Mouse (Mus musculus): Measurements from ENCODE around the gene Ms4a10. TPM values are rescaled to one million over a fixed set of nuclear protein-coding genes. Genes with fewer than 3 reads are reported as not detected.

The Ms4a10 gene
- polyA plus RNA-seq, 1 experiment from 2014 or later = 37.4 TPM

DNA sequence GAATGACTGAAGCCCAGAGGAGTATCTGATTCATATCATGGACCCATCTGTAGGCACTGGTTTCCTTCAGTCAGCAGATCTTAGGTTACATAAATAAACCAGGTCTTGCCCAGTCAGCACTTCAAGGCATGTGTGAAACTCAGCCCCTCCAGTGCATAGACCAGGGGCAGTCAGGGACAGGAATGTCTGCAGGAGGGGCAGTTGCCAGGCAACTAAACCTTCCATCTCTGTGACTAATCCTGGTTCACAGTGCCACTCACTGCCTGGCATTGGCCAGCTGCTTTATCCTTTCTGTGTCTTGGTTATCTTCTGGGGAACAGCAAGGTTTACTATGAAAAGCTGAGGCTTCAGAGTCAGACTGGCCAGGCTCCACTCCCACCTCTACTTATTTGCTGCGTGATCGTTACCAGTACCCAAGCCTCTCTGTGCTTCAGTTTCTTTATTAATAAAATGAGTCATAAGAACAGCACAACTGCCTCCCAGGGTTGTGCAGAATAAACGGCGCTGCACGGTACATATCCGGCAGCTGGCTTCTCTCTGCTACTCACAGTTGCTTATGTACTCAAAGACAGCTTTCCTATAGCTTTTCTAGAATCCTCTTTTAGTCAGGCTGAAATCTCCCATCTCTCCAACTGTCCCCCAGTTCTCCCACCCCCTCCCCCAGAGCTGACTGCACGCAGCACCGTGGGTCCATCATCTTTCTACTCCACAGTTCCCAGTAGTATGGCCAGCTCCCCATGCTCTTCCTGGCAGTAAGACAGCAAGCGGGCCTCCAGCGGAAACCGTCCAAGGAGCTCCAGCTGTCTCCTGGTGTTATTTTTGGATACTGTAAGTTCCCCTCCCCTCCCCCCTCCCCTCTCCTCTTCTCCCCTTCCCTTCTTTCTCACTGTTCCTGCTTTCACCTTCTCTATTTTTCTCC is 22.2 kb downstream of the Ms4a10 start:
- ATAC-seq = peak; percentile 57
- Histone ChIP-seq H3K9me3 (no peaks in the 10 kb centered on the region), H3K4me3 (replicated peaks) (no peak overlapping the region), H3K27me3 (replicated peaks) (no peaks in the 10 kb centered on the region), H3K36me3 (no peaks in the 10 kb centered on the region), H3K4me2 (replicated peaks) (peak overlapping the region; percentile 0; the same call in 1 of the 2 replicates), H3K4me1 (replicated peaks) (peaks cover 16% of the 10 kb centered on the region), H3K9ac (no peak overlapping the region), H3K27ac (peak overlapping the region; percentile 87)
- WGBS = 34% methylated on average over 11 of the region's 11 CpGs

- Histone ChIP-seq H3K4me2 (replicated peaks) (peak overlapping the region; percentile 64), H3K9me3 (no peaks in the 10 kb centered on the region), H3K4me1 (replicated peaks) (peaks cover 25% of the 10 kb centered on the region), H3K36me3 (peaks cover 7% of the 10 kb centered on the region), H3K9ac (peak overlapping the region; percentile 6; the same call in 1 of the 2 replicates), H3K27ac (peak overlapping the region; percentile 48; the same call in 1 of the 2 replicates), H3K4me3 (replicated peaks) (peak overlapping the region; percentile 56), H3K27me3 (replicated peaks) (no peaks in the 10 kb centered on the region)
- ATAC-seq = peak; percentile 0; the same call in 1 of the 2 replicates
- 36% methylated on average over 9 of the region's 9 CpGs for WGBS
These were observed 24.9 kb downstream of the Ms4a10 start for GRCm38 (mm10) chr19:10949558-10949957.

GRCm38 (mm10) chr19:10949112-10949511 is 25.4 kb downstream of the Ms4a10 start, which contains the start of gene Ccdc86:
Gene Ccdc86 (minus strand): TSS chr19:10949266.
- ATAC-seq = peak; percentile 96
- H3K9me3 ChIP-seq = no peaks in the 10 kb centered on the region
- H3K9ac ChIP-seq = peak within 1 kb of the TSS; percentile 83
- peaks cover 12% of the 10 kb centered on the region for H3K36me3 ChIP-seq
- peaks cover 25% of the 10 kb centered on the region for H3K4me1 ChIP-seq (replicated peaks)
- 0% methylated on average over 30 of the region's 30 CpGs for WGBS
- no peaks in the 10 kb centered on the region for H3K27me3 ChIP-seq (replicated peaks)
- H3K4me3 ChIP-seq (replicated peaks) = peak within 1 kb of the TSS; percentile 56
- peak within 1 kb of the TSS; percentile 83 for H3K4me2 ChIP-seq (replicated peaks)
- H3K27ac ChIP-seq = peak within 1 kb of the TSS; percentile 48; the same call in 1 of the 2 replicates

- H3K4me2 ChIP-seq (replicated peaks) = peak overlapping the region; percentile 83
- H3K27ac ChIP-seq = 0 out of 2 replicates have a peak overlapping the region, but pooled peaks have one; percentile 4
- peaks cover 19% of the 10 kb centered on the region for H3K36me3 ChIP-seq
- ATAC-seq = no peak
- no peaks in the 10 kb centered on the region for H3K9me3 ChIP-seq
- peak overlapping the region; percentile 56 for H3K4me3 ChIP-seq (replicated peaks)
- H3K9ac ChIP-seq = peak overlapping the region; percentile 83
- WGBS = 1% methylated on average over 20 of the region's 20 CpGs
- no peaks in the 10 kb centered on the region for H3K27me3 ChIP-seq (replicated peaks)
- peaks cover 25% of the 10 kb centered on the region for H3K4me1 ChIP-seq (replicated peaks)
These were observed 26.1 kb downstream of the Ms4a10 start for GRCm38 (mm10) chr19:10948416-10948815.

- ATAC-seq = no peak
- H3K9me3 ChIP-seq = no peaks in the 10 kb centered on the region
- H3K4me1 ChIP-seq (replicated peaks) = peaks cover 18% of the 10 kb centered on the region
- peaks cover 30% of the 10 kb centered on the region for H3K36me3 ChIP-seq
- H3K4me2 ChIP-seq (replicated peaks) = peak overlapping the region; percentile 83
- WGBS = 83% methylated on average over 5 of the region's 5 CpGs
- peak overlapping the region; percentile 83 for H3K9ac ChIP-seq
- H3K27ac ChIP-seq = no peak overlapping the region
- no peaks in the 10 kb centered on the region for H3K27me3 ChIP-seq (replicated peaks)
- H3K4me3 ChIP-seq (replicated peaks) = peak overlapping the region; percentile 56
These were observed 27.3 kb downstream of the Ms4a10 start for GRCm38 (mm10) chr19:10947219-10947618.

GRCm38 (mm10) chr19:10946506-10946905 is 28.0 kb downstream of the Ms4a10 start:
- H3K4me2 ChIP-seq (replicated peaks) = peak overlapping the region; percentile 83
- WGBS = 79% methylated on average over 3 of the region's 3 CpGs
- H3K27me3 ChIP-seq (replicated peaks) = no peaks in the 10 kb centered on the region
- H3K4me3 ChIP-seq (replicated peaks) = peak overlapping the region; percentile 12; the same call in 1 of the 2 replicates
- H3K36me3 ChIP-seq = peaks cover 34% of the 10 kb centered on the region
- H3K9me3 ChIP-seq = no peaks in the 10 kb centered on the region
- H3K27ac ChIP-seq = no peak overlapping the region
- no peak for ATAC-seq
- H3K9ac ChIP-seq = no peak overlapping the region
- H3K4me1 ChIP-seq (replicated peaks) = peaks cover 16% of the 10 kb centered on the region

DNA sequence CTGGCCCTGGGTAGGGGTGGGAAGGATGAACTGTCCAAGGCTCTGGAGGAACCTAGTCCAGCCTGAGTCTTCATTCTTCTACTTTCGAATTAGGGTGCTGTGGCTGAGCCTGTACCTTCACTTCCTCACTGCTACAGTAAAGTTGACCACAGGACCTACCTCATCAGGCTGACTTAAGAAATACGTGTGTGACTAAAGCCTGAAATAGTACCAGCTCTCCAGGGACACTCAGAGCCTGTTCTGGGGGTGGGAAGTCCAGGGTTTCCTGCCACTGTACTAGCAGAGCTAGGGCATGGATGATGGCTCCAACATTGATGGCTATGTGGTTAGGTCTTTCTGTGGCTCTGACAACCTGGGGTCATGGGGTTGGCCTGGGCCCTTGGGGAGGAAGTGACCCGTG is 30.5 kb downstream of the Ms4a10 start:
- Histone ChIP-seq H3K36me3 (peaks cover 34% of the 10 kb centered on the region), H3K27me3 (replicated peaks) (no peaks in the 10 kb centered on the region), H3K9ac (no peak overlapping the region), H3K4me3 (replicated peaks) (no peak overlapping the region), H3K9me3 (no peaks in the 10 kb centered on the region), H3K4me1 (replicated peaks) (peaks cover 31% of the 10 kb centered on the region), H3K4me2 (replicated peaks) (no peak overlapping the region), H3K27ac (no peak overlapping the region)
- no peak for ATAC-seq
- WGBS = 87% methylated on average over 3 of the region's 3 CpGs

DNA sequence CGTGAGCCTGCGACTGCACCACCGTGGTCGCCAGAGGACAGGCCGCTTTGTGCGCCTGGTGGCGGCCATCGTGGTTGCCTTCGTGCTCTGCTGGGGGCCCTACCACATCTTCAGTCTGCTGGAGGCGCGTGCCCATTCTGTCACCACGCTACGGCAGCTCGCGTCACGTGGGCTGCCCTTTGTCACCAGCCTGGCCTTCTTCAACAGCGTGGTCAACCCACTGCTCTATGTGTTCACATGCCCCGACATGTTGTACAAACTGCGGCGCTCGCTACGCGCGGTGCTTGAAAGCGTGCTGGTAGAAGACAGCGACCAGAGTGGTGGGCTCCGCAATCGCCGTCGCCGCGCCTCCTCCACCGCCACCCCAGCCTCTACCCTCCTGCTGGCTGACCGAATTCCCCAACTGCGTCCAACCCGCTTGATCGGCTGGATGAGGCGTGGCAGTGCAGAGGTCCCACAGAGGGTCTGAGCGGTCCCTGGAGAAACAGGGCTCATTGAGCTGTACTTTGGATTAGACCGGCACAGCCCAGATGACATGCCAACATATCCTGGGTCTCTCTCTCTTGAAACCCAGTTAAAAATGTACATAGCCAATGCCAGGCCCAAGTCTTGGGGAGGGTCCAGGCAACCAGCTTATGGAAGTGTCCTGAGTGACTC is 33.5 kb downstream of the Ms4a10 start:
- H3K4me1 ChIP-seq (replicated peaks) = peaks cover 17% of the 10 kb centered on the region
- H3K4me3 ChIP-seq (replicated peaks) = peak overlapping the region; percentile 32
- no peaks in the 10 kb centered on the region for H3K9me3 ChIP-seq
- peak; percentile 61 for ATAC-seq
- no peaks in the 10 kb centered on the region for H3K27me3 ChIP-seq (replicated peaks)
- no peak overlapping the region for H3K27ac ChIP-seq
- WGBS = 6% methylated on average over 40 of the region's 40 CpGs
- peak overlapping the region; percentile 30 for H3K9ac ChIP-seq
- peak overlapping the region; percentile 77 for H3K4me2 ChIP-seq (replicated peaks)
- H3K36me3 ChIP-seq = peaks cover 34% of the 10 kb centered on the region

- Histone ChIP-seq H3K9me3 (no peaks in the 10 kb centered on the region), H3K4me1 (replicated peaks) (peaks cover 17% of the 10 kb centered on the region), H3K36me3 (peaks cover 33% of the 10 kb centered on the region), H3K9ac (peak overlapping the region; percentile 30), H3K4me3 (replicated peaks) (peak overlapping the region; percentile 32), H3K27ac (no peak overlapping the region), H3K27me3 (replicated peaks) (no peaks in the 10 kb centered on the region), H3K4me2 (replicated peaks) (peak overlapping the region; percentile 77)
- ATAC-seq = peak; percentile 88
- WGBS = 21% methylated on average over 37 of the region's 37 CpGs
These were observed 34.2 kb downstream of the Ms4a10 start for GRCm38 (mm10) chr19:10940097-10940800.

DNA sequence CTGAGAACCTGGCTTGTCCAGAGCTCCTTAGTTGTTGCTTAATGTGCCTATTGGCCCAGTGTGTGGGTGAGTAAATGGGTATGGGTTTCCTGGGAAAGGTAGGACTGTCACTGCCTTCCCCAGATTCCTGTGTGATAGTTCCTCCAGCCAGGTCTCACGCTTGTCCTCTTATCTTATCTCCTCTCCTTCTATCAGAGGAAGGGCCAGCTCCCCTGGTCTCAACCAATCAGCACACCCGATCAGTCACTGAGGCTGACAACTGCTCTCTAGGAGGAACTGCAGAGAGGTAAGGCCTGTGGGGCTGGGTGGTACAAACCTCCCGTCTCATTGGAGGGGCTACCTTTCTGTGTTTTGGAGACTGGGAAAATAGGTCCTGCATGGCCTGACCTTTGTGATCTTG is 35.7 kb downstream of the Ms4a10 start:
- H3K9me3 ChIP-seq = no peaks in the 10 kb centered on the region
- H3K36me3 ChIP-seq = peaks cover 18% of the 10 kb centered on the region
- no peak overlapping the region for H3K4me2 ChIP-seq (replicated peaks)
- H3K4me3 ChIP-seq (replicated peaks) = no peak overlapping the region
- WGBS = 24% methylated on average over 3 of the region's 3 CpGs
- H3K9ac ChIP-seq = no peak overlapping the region
- H3K4me1 ChIP-seq (replicated peaks) = peaks cover 17% of the 10 kb centered on the region
- ATAC-seq = 0 out of 2 replicates have a peak, but pooled peaks have one; percentile 46
- H3K27me3 ChIP-seq (replicated peaks) = no peaks in the 10 kb centered on the region
- H3K27ac ChIP-seq = no peak overlapping the region

DNA sequence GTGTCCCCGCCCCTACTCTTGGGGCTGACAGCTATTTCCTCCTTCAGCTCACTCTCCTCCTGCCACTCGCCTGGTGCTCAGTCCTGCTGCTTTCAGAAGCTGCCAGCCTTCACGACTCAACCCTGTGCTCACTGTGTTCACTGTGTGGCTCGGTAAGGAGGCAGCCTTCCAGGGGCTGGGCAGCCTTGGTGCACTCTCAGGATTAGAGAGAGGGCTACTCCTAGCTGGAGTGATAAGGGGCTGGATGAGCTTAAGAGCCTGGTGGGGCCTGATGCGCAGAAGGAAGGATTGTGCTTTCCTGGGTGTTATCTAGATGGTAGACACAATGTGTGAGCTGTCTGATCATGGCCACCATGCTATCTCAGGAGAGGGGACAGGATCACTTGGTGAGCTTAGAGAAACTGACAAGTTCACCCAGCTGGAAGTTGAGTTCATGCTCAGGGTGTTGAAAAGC is 37.3 kb downstream of the Ms4a10 start, which contains the start of gene Ptgdr2:
TSS of gene Ptgdr2 (plus strand) at position 51 of the 454 bp plus-strand sequence.
- no peak for ATAC-seq
- 43% methylated on average over 5 of the region's 5 CpGs for WGBS
- Histone ChIP-seq H3K27ac (no peak within 1 kb of the TSS), H3K4me1 (replicated peaks) (peaks cover 17% of the 10 kb centered on the region), H3K4me2 (replicated peaks) (no peak within 1 kb of the TSS), H3K4me3 (replicated peaks) (no peak within 1 kb of the TSS), H3K9ac (no peak within 1 kb of the TSS), H3K36me3 (0 out of 2 replicates have a peak, but pooled peaks cover 3% of the 10 kb centered on the region), H3K9me3 (no peaks in the 10 kb centered on the region), H3K27me3 (replicated peaks) (no peaks in the 10 kb centered on the region)

Data from intestine, embryonic 15.5 days (tissue).